Mouse (Mus musculus) MEL (cell line): ENCODE data around the gene Pcdh9. TPM values are rescaled to one million over a fixed set of nuclear protein-coding genes. Genes with fewer than 3 reads are reported as not detected.

Experiments
- DNase-seq: peaks from one replicate; pipeline ENCODE4 v3.0.0; 2011; ENCODE audit warnings: low read depth, low spot score
- H3K27ac ChIP-seq: 2 replicates; pipeline ENCODE4 v1.5.1; 2012; ENCODE audit warnings: low read depth, mild to moderate bottlenecking, control low read depth, low read length, moderate library complexity; ENCODE audit not compliant: control insufficient read depth
- H3K27me3 ChIP-seq, 2 experiments: fragments of 150-350 bp in 1 of 2; sonication (generic) in 1 of 2; 2 replicates each; pipeline ENCODE4 v1.6.1; 2012; ENCODE audit warnings: low read length in 2 of 2, mild to moderate bottlenecking in 2 of 2, improper control_type of control experiment in 1 of 2, moderate library complexity in 1 of 2; ENCODE audit not compliant: insufficient read depth in 2 of 2, control insufficient read depth in 1 of 2
- H3K36me3 ChIP-seq, 2 experiments: 2 replicates each; pipeline ENCODE4 v1.6.1; 2012 to 2014; ENCODE audit warnings: low read length in 2 of 2, improper control_type of control experiment in 1 of 2, inconsistent platforms in 1 of 2, mild to moderate bottlenecking in 1 of 2; ENCODE audit not compliant: insufficient read depth in 2 of 2, control insufficient read depth in 1 of 2
- H3K4me1 ChIP-seq, 2 experiments: fragments of 150-350 bp in 1 of 2; sonication (generic) in 1 of 2; 2 replicates each; pipeline ENCODE4 v1.6.1; 2012; ENCODE audit warnings: low read length in 2 of 2, improper control_type of control experiment in 1 of 2, mild to moderate bottlenecking in 1 of 2; ENCODE audit not compliant: insufficient read depth in 2 of 2, control insufficient read depth in 1 of 2
- H3K4me3 ChIP-seq, 2 experiments: fragments of 150-350 bp in 1 of 2; sonication (generic) in 1 of 2; 2 replicates each; pipeline ENCODE4 v1.5.1; 2012; ENCODE audit warnings: low read depth in 2 of 2, low read length in 2 of 2, mild to moderate bottlenecking in 2 of 2, moderate library complexity in 2 of 2, control low read depth in 1 of 2, improper control_type of control experiment in 1 of 2; ENCODE audit not compliant: control insufficient read depth in 1 of 2, insufficient read depth in 1 of 2
- H3K79me2 ChIP-seq: 2 replicates; pipeline ENCODE4 v1.6.1; 2012; ENCODE audit warnings: mild to moderate bottlenecking, low read length, moderate library complexity; ENCODE audit not compliant: control insufficient read depth, poor library complexity, insufficient read depth
- H3K9ac ChIP-seq: 2 replicates; pipeline ENCODE4 v1.6.1; 2012; ENCODE audit warnings: low read depth, mild to moderate bottlenecking, control low read depth, low read length, moderate library complexity; ENCODE audit not compliant: control insufficient read depth, poor library complexity, severe bottlenecking
- H3K9me3 ChIP-seq: fragments of 150-350 bp; sonication (generic); replicated peaks from 2 replicates; pipeline ENCODE4 v1.6.1; 2012; ENCODE audit warnings: mild to moderate bottlenecking, low read length, improper control_type of control experiment, moderate library complexity; ENCODE audit not compliant: insufficient read depth
- BHLHE40 ChIP-seq: IDR thresholded peaks from 2 replicates; pipeline ENCODE4 v1.6.1; 2012; ENCODE audit warnings: low read depth, mild to moderate bottlenecking, inconsistent platforms, low read length, improper control_type of control experiment, borderline replicate concordance
- CHD2 ChIP-seq: IDR thresholded peaks from 2 replicates; pipeline ENCODE4 v1.6.1; 2011; ENCODE audit warnings: low read length, improper control_type of control experiment
- CTCF ChIP-seq, 3 experiments: IDR thresholded peaks in 2 of 3; conservative IDR thresholded peaks in 1 of 3; 2 replicates each; pipeline ENCODE4 v1.5.1; 2011 to 2012; ENCODE audit warnings: low read length in 3 of 3, low read depth in 2 of 3, mild to moderate bottlenecking in 2 of 3, improper control_type of control experiment in 1 of 3, inconsistent platforms in 1 of 3, mixed read lengths in 1 of 3, moderate library complexity in 1 of 3; ENCODE audit not compliant: control insufficient read depth in 1 of 3, insufficient read depth in 1 of 3, poor library complexity in 1 of 3, severe bottlenecking in 1 of 3
- ELF1 ChIP-seq: IDR thresholded peaks from 2 replicates; pipeline ENCODE4 v1.6.1; 2014; ENCODE audit warnings: low read depth, mild to moderate bottlenecking, inconsistent platforms, low read length, improper control_type of control experiment, moderate library complexity
- EP300 ChIP-seq, 2 experiments: IDR thresholded peaks; 2 replicates each; pipeline ENCODE4 v1.6.1; 2011; ENCODE audit warnings: improper control_type of control experiment in 2 of 2, low read length in 2 of 2, low read depth in 1 of 2, mild to moderate bottlenecking in 1 of 2
- GABPA ChIP-seq: IDR thresholded peaks from 2 replicates; pipeline ENCODE4 v1.6.1; 2012; ENCODE audit warnings: low read depth, mild to moderate bottlenecking, inconsistent platforms, low read length, improper control_type of control experiment, moderate library complexity
- MAX ChIP-seq: IDR thresholded peaks from 2 replicates; pipeline ENCODE4 v1.6.1; 2011; ENCODE audit warnings: low read length, improper control_type of control experiment
- MEF2A ChIP-seq: IDR thresholded peaks from 2 replicates; pipeline ENCODE4 v1.6.1; 2014; ENCODE audit warnings: low read depth, mild to moderate bottlenecking, inconsistent platforms, low read length, improper control_type of control experiment; ENCODE audit not compliant: poor library complexity, insufficient replicate concordance, severe bottlenecking; ENCODE audit errors: extremely low read depth
- MYB ChIP-seq: IDR thresholded peaks from 2 replicates; pipeline ENCODE4 v1.6.1; 2011; ENCODE audit warnings: mild to moderate bottlenecking, low read depth, low read length, improper control_type of control experiment
- NELFE ChIP-seq: IDR thresholded peaks from 2 replicates; pipeline ENCODE4 v1.6.1; 2011; ENCODE audit warnings: low read depth, low read length, improper control_type of control experiment
- POLR2A ChIP-seq, 2 experiments: IDR thresholded peaks; 2 replicates each; pipeline ENCODE4 v1.6.1; 2011 to 2012; ENCODE audit warnings: low read length in 2 of 2, mild to moderate bottlenecking in 2 of 2, control low read depth in 1 of 2, improper control_type of control experiment in 1 of 2, low read depth in 1 of 2, moderate library complexity in 1 of 2; ENCODE audit not compliant: control insufficient read depth in 1 of 2, insufficient read depth in 1 of 2, poor library complexity in 1 of 2
- POLR2AphosphoS2 ChIP-seq: IDR thresholded peaks from 2 replicates; pipeline ENCODE4 v1.6.1; 2011; ENCODE audit warnings: low read length, improper control_type of control experiment
- POLR2AphosphoS5 ChIP-seq: IDR thresholded peaks from 2 replicates; pipeline ENCODE4 v1.6.1; 2012; ENCODE audit warnings: low read depth, borderline replicate concordance, mild to moderate bottlenecking, inconsistent platforms, low read length, moderate library complexity, mixed read lengths
- RCOR1 ChIP-seq: IDR thresholded peaks from 2 replicates; pipeline ENCODE4 v1.6.1; 2012; ENCODE audit warnings: low read depth, mild to moderate bottlenecking, inconsistent platforms, low read length, improper control_type of control experiment
- SIN3A ChIP-seq: IDR thresholded peaks from 2 replicates; pipeline ENCODE4 v1.6.1; 2012; ENCODE audit warnings: low read length, improper control_type of control experiment, inconsistent platforms
- TAL1 ChIP-seq: IDR thresholded peaks from 2 replicates; pipeline ENCODE4 v1.6.1; 2012; ENCODE audit warnings: mild to moderate bottlenecking, inconsistent platforms, low read length, moderate library complexity, mixed read lengths
- TCF12 ChIP-seq: IDR thresholded peaks from 2 replicates; pipeline ENCODE4 v1.6.1; 2014; ENCODE audit warnings: low read depth, mild to moderate bottlenecking, inconsistent platforms, low read length, improper control_type of control experiment, moderate library complexity
- UBTF ChIP-seq: IDR thresholded peaks from 2 replicates; pipeline ENCODE4 v1.6.1; 2012; ENCODE audit warnings: low read depth, mild to moderate bottlenecking, inconsistent platforms, low read length, improper control_type of control experiment, moderate library complexity, borderline replicate concordance; ENCODE audit not compliant: insufficient read depth
- ZC3H11A ChIP-seq: IDR thresholded peaks from 2 replicates; pipeline ENCODE4 v1.6.1; 2012; ENCODE audit warnings: low read depth, mild to moderate bottlenecking, inconsistent platforms, low read length, improper control_type of control experiment
- ZKSCAN1 ChIP-seq: IDR thresholded peaks from 2 replicates; pipeline ENCODE4 v1.6.1; 2012; ENCODE audit warnings: low read depth, mild to moderate bottlenecking, inconsistent platforms, low read length, improper control_type of control experiment, moderate library complexity
- ZNF384 ChIP-seq: IDR thresholded peaks from 2 replicates; pipeline ENCODE4 v1.6.1; 2012; ENCODE audit warnings: low read depth, mild to moderate bottlenecking, inconsistent platforms, low read length, improper control_type of control experiment
- polyA plus RNA-seq, 2 experiments: library from polyadenylated mRNA; stranded (reverse) in 1 of 2; unstranded in 1 of 2; fragments of >175 nt in 1 of 2; fragments of >200 nt in 1 of 2; gene quantifications; 2 replicates each; pipeline versions ENCODE4 v1.2.1 to v1.2.4; 2012; ENCODE audit warnings: low replicate concordance in 2 of 2, low read depth in 1 of 2; ENCODE audit not compliant: insufficient read length in 2 of 2, insufficient read depth in 1 of 2, missing spikeins in 1 of 2
- total RNA-seq: library from RNA; depleted of rRNA; stranded (reverse); fragments of 300-350 nt; gene quantifications from 2 replicates; pipeline ENCODE4 v1.2.3, GENCODE M21; 2012

Pcdh9 gene
- total and polyA plus RNA-seq, 3 experiments = not detected

DNA sequence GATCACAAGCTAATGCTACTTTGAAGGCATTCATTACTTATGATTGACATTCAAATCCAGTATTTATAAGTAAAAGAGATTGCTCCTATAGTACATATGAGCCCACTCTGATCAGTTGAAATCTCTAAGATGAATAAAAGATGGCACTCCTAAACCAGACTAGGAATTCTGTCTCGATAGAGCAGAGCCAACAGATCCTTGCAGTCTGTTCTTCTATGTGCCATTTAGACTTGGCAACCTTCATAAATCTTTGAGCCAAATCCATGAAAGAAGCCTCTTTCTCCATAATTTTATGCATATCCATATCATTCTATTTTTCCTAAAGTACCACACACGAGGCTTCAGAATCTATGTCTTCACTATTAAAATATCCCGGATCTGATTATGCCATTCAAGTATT, 834.5 kb downstream of the Pcdh9 start:
- H3K27me3 ChIP-seq = no peaks in the 10 kb centered on the region
- no peak overlapping the region for H3K9ac ChIP-seq
- H3K4me1 ChIP-seq = no peaks in the 10 kb centered on the region
- H3K4me3 ChIP-seq = no peak overlapping the region
- H3K36me3 ChIP-seq = no peaks in the 10 kb centered on the region
- H3K27ac ChIP-seq = no peak overlapping the region
- H3K9me3 ChIP-seq = no peaks in the 10 kb centered on the region
- no peak for TF ChIP-seq TAL1
- no peak for TF ChIP-seq SIN3A
- TF ChIP-seq ZNF384 = no peak
- no peak for TF ChIP-seq MEF2A
- TF ChIP-seq TCF12 = no peak
- TF ChIP-seq POLR2AphosphoS5 = no peak
- TF ChIP-seq CHD2 = no peak
- no peak for TF ChIP-seq RCOR1
- no peak for TF ChIP-seq NELFE
- no peak for TF ChIP-seq UBTF
- TF ChIP-seq ZKSCAN1 = no peak
- no peak for TF ChIP-seq BHLHE40
- TF ChIP-seq ZC3H11A = no peak
- no peaks in the 10 kb centered on the region for H3K79me2 ChIP-seq
- DNase-seq = no peak

DNA sequence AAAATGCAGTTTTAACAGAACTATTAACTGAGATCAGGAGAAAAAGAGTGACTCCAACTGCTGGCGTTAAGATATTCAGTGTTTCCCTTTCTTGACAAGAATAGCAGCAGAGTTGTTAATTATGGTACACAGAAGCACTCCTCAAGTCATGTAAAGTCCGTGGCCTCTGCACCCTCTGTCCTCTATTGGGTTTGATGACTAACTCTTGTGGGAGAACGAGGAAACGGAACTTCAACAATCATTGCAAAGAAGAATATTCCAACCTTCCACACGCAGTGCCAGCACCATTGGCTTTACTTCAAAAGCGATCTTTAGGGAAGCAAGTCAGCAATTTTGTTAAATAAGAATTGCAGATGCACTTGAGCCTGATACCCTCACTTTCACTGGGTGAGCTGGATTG, 849.9 kb downstream of the Pcdh9 start:
- Histone ChIP-seq H3K9ac (no peak overlapping the region), H3K27me3 (no peaks in the 10 kb centered on the region), H3K4me1 (no peaks in the 10 kb centered on the region), H3K9me3 (no peaks in the 10 kb centered on the region), H3K36me3 (no peaks in the 10 kb centered on the region), H3K4me3 (no peak overlapping the region), H3K79me2 (no peaks in the 10 kb centered on the region), H3K27ac (no peak overlapping the region)
- no peak for DNase-seq
- TF ChIP-seq POLR2AphosphoS2 = no peak
- TF ChIP-seq ELF1 = no peak
- TF ChIP-seq RCOR1 = no peak
- TF ChIP-seq EP300 (IDR thresholded peaks at IDR 0.05; ENCODE audit: low read depth in 1 of 2, low read length in 2 of 2) = no peak
- no peak for TF ChIP-seq TCF12
- TF ChIP-seq GABPA = no peak
- TF ChIP-seq MAX = no peak
- TF ChIP-seq POLR2A (IDR thresholded peaks at IDR 0.05; ENCODE audit: control insufficient read depth in 1 of 2, insufficient read depth in 1 of 2, low read depth in 1 of 2, low read length in 2 of 2, poor library complexity in 1 of 2) = no peak
- no peak for TF ChIP-seq ZNF384
- TF ChIP-seq MYB = no peak
- no peak for TF ChIP-seq CTCF (IDR thresholded peaks at IDR 0.05 in 2 of 3, conservative IDR thresholded peaks at IDR 0.05 in 1 of 3; ENCODE audit: control insufficient read depth in 1 of 3, insufficient read depth in 1 of 3, low read depth in 2 of 3, low read length in 3 of 3, poor library complexity in 1 of 3, severe bottlenecking in 1 of 3)
- no peak for TF ChIP-seq NELFE
